9 mouse cellular contexts compared by ENCODE assay signal in genomic region chr10:75062621-75063020, GRCm38 (mm10). TPM values are rescaled to one million over a fixed set of nuclear protein-coding genes. Genes with fewer than 3 reads are reported as not detected.
DNase-seq lines count a peak whose midpoint lies in the region; ATAC-seq and TF ChIP-seq lines count a peak whose summit lies in the region.
"Had no signal": no experiment of that assay in that cellular context is flagged by ENCODE, and none has a peak within 500 bp of the region (broad histone marks: within the 10 kb centered on the region; RNA-seq: fewer than 3 reads in every experiment).

No protein-coding gene starts in this region.

- no peak for TF ChIP-seq POLR2A in small intestine, adult 2 months (IDR thresholded peaks at IDR 0.05; ENCODE audit: low read depth, low read length)

- H3K36me3 ChIP-seq in lung, embryonic 16.5 days (ENCODE audit: control insufficient read depth, insufficient read depth, low read length) = no peaks in the 10 kb centered on the region
- H3K36me3 ChIP-seq in forebrain, embryonic 13.5 days (ENCODE audit: poor library complexity, severe bottlenecking) = peaks cover 16% of the 10 kb centered on the region; the same call in 1 of the 2 replicates
- H3K36me3 ChIP-seq in limb, embryonic 12.5 days = peaks cover 26% of the 10 kb centered on the region
- 0 out of 2 replicates have a peak, but pooled peaks cover 2% of the 10 kb centered on the region for H3K36me3 ChIP-seq in small intestine, adult 2 months (ENCODE audit: control insufficient read depth, insufficient read depth, low read length)

- no peaks in the 10 kb centered on the region for H3K9me3 ChIP-seq in lung, embryonic 16.5 days (ENCODE audit: control insufficient read depth, low read length)
- no peaks in the 10 kb centered on the region for H3K9me3 ChIP-seq in forebrain, embryonic 13.5 days (replicated peaks)
- H3K9me3 ChIP-seq in limb, embryonic 12.5 days = no peaks in the 10 kb centered on the region

- DNase-seq in lung, postnatal 25 days (ENCODE audit: low spot score) = no peak
- DNase-seq in spleen, postnatal 14 days (ENCODE audit: low spot score in 2 of 2) = no peak
- no peak for DNase-seq in gastrocnemius, postnatal 36 days
- no peak for DNase-seq in cerebellum, postnatal 25 days

- peak overlapping the region; percentile 89 for H3K4me3 ChIP-seq in lung, embryonic 16.5 days (ENCODE audit: low read length)
- H3K4me3 ChIP-seq in forebrain, embryonic 13.5 days = peak overlapping the region; percentile 90
- peak overlapping the region; percentile 91 for H3K4me3 ChIP-seq in limb, embryonic 12.5 days (replicated peaks)
- H3K4me3 ChIP-seq in small intestine, adult 2 months (ENCODE audit: low read depth, low read length) = peak overlapping the region; percentile 92

- peak overlapping the region; percentile 88 for H3K9ac ChIP-seq in lung, embryonic 16.5 days (ENCODE audit: low read length)
- H3K9ac ChIP-seq in forebrain, embryonic 13.5 days = peak overlapping the region; percentile 90
- H3K9ac ChIP-seq in limb, embryonic 12.5 days (replicated peaks) = no peak overlapping the region; the same call in 1 of the 2 replicates

- peak; percentile 18 for ATAC-seq in lung, embryonic 16.5 days (ENCODE audit: low read depth)
- no peak for ATAC-seq in forebrain, embryonic 13.5 days
- no peak for ATAC-seq in limb, embryonic 12.5 days (ENCODE audit: insufficient number of reproducible peaks, insufficient read depth, low FRiP score, low TSS enrichment, low read depth)

- peaks cover under 1% of the 10 kb centered on the region; the same call in 1 of the 2 replicates for H3K27me3 ChIP-seq in lung, embryonic 16.5 days (ENCODE audit: control insufficient read depth, insufficient read depth, low read depth, low read length)
- no peaks in the 10 kb centered on the region for H3K27me3 ChIP-seq in forebrain, embryonic 13.5 days
- peaks cover 6% of the 10 kb centered on the region; the same call in 1 of the 2 replicates for H3K27me3 ChIP-seq in limb, embryonic 12.5 days
- H3K27me3 ChIP-seq in small intestine, adult 2 months (ENCODE audit: control insufficient read depth, insufficient read depth, low read length) = no peaks in the 10 kb centered on the region

- TF ChIP-seq CTCF in small intestine, adult 2 months (IDR thresholded peaks at IDR 0.05; ENCODE audit: extremely low read depth, insufficient read length, insufficient replicate concordance, low read depth, low read length) = no peak

- peak overlapping the region; percentile 94 for H3K4me2 ChIP-seq in lung, embryonic 16.5 days (ENCODE audit: low read depth, low read length)
- H3K4me2 ChIP-seq in forebrain, embryonic 13.5 days = peak overlapping the region; percentile 95
- peak overlapping the region; percentile 95 for H3K4me2 ChIP-seq in limb, embryonic 12.5 days

- H3K27ac ChIP-seq in lung, embryonic 16.5 days (ENCODE audit: low read length) = 0 out of 2 replicates have a peak overlapping the region, but pooled peaks have one; percentile 9
- H3K27ac ChIP-seq in forebrain, embryonic 13.5 days = no peak overlapping the region
- H3K27ac ChIP-seq in limb, embryonic 12.5 days = no peak overlapping the region
- no peak overlapping the region for H3K27ac ChIP-seq in small intestine, adult 2 months (ENCODE audit: insufficient read depth, low read depth, low read length)

- WGBS in lung, embryonic 16.5 days = 27% methylated on average over 6 of the region's 6 CpGs
- 47% methylated on average over 6 of the region's 6 CpGs for WGBS in forebrain, embryonic 13.5 days
- WGBS in limb, embryonic 12.5 days = 32% methylated on average over 6 of the region's 6 CpGs
- 44% methylated on average over 6 of the region's 6 CpGs for WGBS in small intestine, adult 2 months

- peaks cover 64% of the 10 kb centered on the region for H3K4me1 ChIP-seq in lung, embryonic 16.5 days (replicated peaks; ENCODE audit: control insufficient read depth, insufficient read depth, low read length)
- H3K4me1 ChIP-seq in forebrain, embryonic 13.5 days = peaks cover 76% of the 10 kb centered on the region
- peaks cover 62% of the 10 kb centered on the region for H3K4me1 ChIP-seq in limb, embryonic 12.5 days (replicated peaks)
- peaks cover 26% of the 10 kb centered on the region for H3K4me1 ChIP-seq in small intestine, adult 2 months (ENCODE audit: control insufficient read depth, insufficient read depth, insufficient read length, low read length)

- intact Hi-C loops in gastrocnemius, postnatal 36 days (cut with DNase I) = loop anchor here (5.0 kb wide), 1 partner anchor 40 kb away; no protein-coding TSS in a partner anchor

RNA-seq across cellular contexts. Expression of gene Bcr, which starts 2.2 kb away (rescaled TPM):
- 11.2 and 14.3 TPM in 2 replicates for polyA plus RNA-seq in lung, embryonic 16.5 days (2015; fragmentation: Nextera tagmentation; extraction: Ambion mirVana)
- polyA plus RNA-seq in forebrain, embryonic 13.5 days (2015; fragmentation: Nextera tagmentation; extraction: Ambion mirVana) = 11.5 and 13.5 TPM in 2 replicates
- polyA plus RNA-seq in limb, embryonic 12.5 days (2016; fragmentation: Nextera tagmentation; extraction: Ambion mirVana) = 9.9 and 11.0 TPM in 2 replicates
- polyA plus RNA-seq in small intestine, adult 2 months (2012; rRNA removed) = 10.1 and 46.9 TPM in 2 replicates
- total RNA-seq in gastrocnemius, postnatal 36 days (2021) = 1 to 10 TPM; 4.3 to 4.4 TPM

RNA-seq across cellular contexts. Expression of gene Rab36, which starts 25.8 kb away (rescaled TPM):
- 12.9 and 13.2 TPM in 2 replicates for polyA plus RNA-seq in lung, embryonic 16.5 days (2015; fragmentation: Nextera tagmentation; extraction: Ambion mirVana)
- polyA plus RNA-seq in forebrain, embryonic 13.5 days (2015; fragmentation: Nextera tagmentation; extraction: Ambion mirVana) = 11.3 and 14.4 TPM in 2 replicates
- polyA plus RNA-seq in limb, embryonic 12.5 days (2016; fragmentation: Nextera tagmentation; extraction: Ambion mirVana) = 11.7 and 13.5 TPM in 2 replicates
- polyA plus RNA-seq in small intestine, adult 2 months (2012; rRNA removed) = 1.2 and 1.6 TPM in 2 replicates
- under 1 TPM; 0.27 to 0.51 TPM for total RNA-seq in gastrocnemius, postnatal 36 days (2021)

RNA-seq across cellular contexts. Expression of gene Rsph14, which starts 30.2 kb away (rescaled TPM):
- polyA plus RNA-seq in lung, embryonic 16.5 days (2015; fragmentation: Nextera tagmentation; extraction: Ambion mirVana) = 3.3 and 5.0 TPM in 2 replicates
- 0.31 and 0.67 TPM in 2 replicates for polyA plus RNA-seq in forebrain, embryonic 13.5 days (2015; fragmentation: Nextera tagmentation; extraction: Ambion mirVana)
- not detected in 2 replicates for polyA plus RNA-seq in limb, embryonic 12.5 days (2016; fragmentation: Nextera tagmentation; extraction: Ambion mirVana)
- polyA plus RNA-seq in small intestine, adult 2 months (2012; rRNA removed) = not detected in 2 replicates
- not detected for total RNA-seq in gastrocnemius, postnatal 36 days (2021)
- polyA plus RNA-seq: adrenal gland, adult 2 months had no signal
